Mouse (Mus musculus) c-Kit-positive CD71-negative TER-119-negative erythroid progenitor cells, embryonic 14.5 days (primary cell): Measurements from ENCODE around the gene Jazf1.
A peak's percentile ranks its signal among the peaks of the same experiment; 100 is the strongest.

Experiments used
- DNase-seq: peaks from one replicate; pipeline ENCODE4 v3.0.0-alpha.2; 2013; ENCODE audit warnings: low read depth

The Jazf1 gene

DNA sequence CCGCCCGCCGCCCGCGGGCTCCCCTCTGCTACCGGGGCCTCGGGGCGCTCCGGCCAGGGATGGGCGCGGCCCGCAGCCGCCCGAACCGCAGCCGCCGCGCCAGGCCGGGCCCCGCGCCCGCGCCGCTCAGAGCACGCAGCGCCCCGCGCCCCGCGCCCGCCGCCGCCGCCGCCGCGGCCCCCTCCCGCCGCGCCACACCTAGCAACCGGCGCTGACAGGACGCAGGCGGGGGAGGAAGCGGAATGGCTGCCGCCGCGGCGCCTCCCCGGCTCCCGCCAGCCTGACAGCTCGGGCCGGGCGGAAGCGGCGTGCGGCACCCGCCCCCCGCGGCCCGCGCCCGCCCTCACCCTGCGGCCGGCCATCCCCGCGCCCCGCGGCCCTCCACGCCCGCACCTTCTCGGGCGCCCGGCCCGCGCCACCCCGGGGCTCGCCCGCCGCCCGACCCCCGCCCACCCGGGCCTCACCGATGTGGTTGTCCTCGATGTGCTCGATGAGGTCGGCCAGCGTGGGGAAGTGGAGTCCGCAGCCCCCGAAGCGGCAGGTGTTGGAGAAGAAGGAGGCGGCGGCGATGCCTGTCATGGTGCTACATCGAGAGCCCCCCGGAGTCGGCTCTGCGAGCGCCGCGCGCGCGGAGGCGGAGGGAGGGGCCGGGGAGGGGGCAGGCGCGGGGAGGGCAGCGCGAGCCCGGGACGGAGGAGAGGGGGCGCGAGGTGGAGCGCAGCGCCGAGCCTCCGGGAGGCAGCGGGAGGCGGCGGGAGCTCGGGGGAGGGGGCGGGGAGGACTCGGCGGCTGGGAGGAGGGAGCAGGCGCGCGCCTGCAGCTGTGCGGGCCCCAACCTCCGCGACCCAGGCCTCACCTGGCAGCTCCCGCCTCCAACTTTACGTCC is at the start of gene Jazf1:
Jazf1 (minus strand) TSS at position 643 of the 886 bp plus-strand sequence.
- DNase-seq = no peak

DNA sequence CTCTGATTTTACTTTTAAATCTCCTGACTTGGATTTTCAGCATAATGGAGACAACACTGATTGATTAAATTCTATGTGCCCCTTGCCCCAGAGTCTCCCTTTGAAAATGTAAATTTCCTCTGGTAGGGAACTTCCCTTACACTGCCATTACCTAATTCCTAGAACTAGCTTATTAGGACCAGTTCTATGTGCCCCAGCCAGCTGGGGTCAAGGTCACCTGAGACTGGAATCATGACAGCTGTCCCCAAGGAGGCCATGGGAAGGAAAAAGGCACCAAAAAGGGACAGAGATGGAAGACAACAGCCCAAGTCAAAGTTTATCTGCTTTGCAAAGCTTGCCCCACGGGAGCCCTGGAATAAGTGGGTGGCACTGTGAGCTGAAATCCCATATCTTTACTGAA is 49.4 kb upstream of the Jazf1 start:
- DNase-seq = no peak

DNA sequence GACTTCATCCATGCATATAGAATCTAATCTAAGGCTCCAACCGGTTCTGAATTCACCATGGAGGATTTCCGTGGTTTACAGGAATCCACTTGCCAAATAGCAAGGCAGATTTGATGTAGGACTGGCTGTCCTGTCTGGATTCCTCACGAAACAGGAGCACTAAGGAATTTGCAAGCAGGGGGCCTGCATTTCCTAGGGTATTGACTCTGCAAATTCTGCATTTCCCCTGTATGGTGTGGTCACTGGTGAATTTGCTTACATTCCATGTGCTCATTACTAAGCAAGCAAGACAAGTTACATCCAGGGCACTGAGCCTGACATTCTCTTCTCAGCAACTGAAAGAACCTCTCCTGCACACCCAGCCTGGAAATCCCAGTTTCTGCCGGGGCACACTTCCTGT is 18.4 kb upstream of the Jazf1 start:
- no peak for DNase-seq

DNA sequence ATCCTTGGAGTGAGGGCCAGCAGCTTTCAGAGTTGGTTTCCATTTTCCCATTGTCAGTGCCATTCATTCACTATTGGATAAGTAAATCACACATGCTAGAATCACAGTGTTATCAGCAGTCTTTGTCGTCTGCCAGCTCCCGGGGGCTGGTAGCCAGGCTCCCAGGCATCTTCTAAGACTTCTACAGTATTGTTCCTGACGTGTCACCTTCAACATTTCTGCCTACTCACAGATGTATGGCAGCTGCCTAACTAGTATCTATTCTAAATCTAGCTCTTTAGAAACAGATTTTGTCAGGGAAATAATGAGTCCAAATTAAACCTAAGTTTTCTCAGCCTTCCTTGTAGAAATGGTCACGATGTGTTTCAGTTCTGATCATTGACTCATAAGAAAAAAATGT is 12.8 kb upstream of the Jazf1 start:
- no peak for DNase-seq

DNA sequence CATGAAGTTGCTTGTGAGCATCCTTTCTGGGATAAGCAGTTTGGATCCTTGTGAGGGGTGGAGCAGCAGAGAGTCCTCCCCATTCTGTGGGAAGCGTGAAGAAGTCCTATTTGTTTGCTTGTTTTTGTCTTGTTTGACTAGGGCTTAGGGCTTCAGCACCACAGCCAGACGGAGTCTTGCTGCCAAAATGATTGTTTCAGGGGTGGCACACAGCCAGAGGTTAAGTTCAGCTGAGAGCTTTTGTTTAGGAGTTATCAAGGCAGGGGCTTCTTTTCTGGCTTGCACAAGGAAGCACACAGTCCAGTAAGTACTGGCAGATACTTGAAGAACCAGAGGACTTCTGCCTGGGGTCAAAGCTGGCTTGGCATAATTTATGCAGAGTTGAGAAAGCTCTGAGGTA is 10.2 kb upstream of the Jazf1 start:
- DNase-seq = no peak

DNA sequence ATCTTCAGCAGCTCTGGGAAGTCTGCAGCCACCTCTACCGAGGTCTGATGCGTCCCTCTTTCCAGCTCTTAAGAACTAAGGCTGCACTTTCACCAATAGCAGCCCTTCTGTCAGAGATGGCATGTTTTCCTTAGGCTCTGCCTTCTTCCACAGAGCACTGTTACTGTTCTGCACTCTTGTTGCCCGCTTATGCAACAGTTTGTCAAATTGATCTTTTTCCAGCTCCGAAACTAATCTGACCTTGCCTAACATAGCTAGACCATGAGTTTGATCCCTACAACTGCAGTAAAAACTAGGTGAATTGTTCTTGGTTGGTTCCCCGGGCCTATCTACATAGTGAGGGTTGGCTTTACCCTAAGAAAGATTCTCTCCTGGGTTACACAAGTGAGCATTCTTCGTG is 3.3 kb upstream of the Jazf1 start:
- no peak for DNase-seq

DNA sequence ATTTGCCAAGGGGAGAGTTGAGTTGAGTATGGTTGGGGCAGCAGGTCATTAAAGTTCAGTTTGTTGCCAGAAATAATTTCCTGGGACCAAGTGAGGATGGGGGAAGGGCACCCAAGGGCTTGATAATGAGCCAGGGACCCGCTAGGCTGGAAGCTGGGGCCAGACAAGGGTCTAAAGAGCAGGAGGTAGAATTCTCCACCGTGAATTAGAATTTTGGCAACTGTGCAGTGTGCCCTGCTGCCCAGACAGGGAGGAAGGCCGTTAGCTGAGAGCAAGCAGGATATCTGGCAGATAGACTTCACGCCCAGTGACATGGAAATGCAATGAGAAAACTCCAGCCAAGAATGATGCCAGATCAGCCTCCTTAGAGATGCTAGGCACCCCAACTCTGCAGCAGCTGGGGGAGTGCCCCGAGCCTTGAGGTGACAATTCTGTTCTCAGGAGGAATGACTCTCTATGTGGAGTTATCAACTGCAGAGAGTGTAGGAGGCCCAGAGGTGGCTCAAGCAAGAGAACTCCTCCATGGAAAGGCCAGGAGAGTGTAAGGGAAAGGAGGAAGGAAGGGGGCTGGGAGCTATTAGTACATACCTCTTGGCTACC is 1.6 kb upstream of the Jazf1 start:
- DNase-seq = no peak

DNA sequence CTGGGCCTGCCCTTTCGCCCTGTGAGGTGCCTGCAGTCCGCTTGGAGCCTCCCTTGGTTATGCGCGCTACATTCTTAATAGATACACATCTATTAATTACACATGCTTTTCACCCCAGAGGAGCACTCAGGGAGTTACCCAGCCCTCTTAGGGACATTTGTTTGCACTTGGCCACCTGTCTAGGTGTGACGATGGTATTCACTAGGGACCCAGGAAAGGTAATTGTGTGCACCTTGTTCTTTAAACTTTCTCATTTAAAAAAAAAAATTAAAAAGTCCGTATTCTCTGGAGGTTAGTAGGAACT is 396 bp upstream of the Jazf1 start:
- no peak for DNase-seq

DNA sequence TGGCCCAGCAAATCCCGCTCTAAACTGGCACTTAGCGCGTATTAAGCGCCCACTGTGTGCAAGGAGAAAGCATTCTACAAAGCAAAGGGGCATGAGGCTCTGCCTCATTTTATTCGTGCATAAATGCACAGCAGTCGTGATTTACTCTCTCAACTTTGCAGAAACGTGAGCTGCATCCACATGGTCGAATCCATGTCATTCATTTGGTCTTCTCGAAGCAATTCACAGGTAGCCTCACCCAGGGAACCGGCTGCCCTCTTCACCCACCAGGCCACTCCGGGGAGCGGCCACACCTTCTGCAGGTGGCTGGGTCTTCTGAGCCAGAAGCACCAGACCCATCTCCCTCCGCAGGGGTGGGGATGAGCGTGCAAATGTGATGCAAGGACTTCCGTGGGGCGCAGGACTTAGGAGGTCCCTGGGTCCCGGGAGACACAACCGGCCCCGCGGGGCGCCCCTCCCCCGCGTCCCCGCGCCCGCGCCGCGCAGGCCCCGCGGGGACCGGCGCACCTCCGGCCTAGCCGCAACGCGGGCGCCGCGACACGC is 914 bp downstream of the Jazf1 start:
- no peak for DNase-seq

DNA sequence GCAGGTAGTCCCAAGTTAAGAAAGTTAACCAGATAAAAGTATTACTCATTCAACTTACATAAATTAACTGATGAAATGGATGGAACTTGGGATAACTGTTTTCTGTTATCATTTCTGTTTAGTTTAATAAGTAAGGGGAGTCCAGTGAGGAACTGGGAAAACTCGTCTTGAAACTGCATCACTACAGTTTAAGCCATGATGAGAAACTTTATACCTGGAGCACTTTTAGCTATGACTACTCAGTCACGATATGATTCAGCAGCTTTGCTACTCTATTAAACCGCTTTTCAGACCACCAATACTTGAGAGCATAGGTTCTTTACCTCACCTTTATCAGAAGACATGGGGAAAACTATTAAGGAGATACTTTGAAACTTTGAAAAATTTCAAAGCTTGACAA is 1.5 kb downstream of the Jazf1 start:
- no peak for DNase-seq

DNA sequence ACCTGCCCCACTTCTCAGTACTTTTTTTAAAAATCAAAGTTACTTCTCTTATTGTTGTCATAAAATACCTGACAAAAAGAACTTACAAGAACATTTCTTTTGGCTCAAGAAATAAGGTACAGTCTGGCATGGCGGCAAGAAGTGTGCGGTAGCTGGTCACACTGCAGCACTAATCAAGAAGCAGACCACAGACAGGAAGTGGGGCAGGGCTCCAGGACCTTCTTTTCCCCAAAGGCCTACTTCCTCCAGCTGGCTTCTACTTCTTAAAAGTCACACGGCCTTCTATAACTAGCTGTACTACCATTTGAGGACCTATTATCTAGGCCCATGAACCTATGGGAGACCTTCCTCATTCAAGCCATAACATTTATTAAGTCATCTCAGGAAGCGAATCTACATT is 4.4 kb downstream of the Jazf1 start:
- DNase-seq = no peak

DNA sequence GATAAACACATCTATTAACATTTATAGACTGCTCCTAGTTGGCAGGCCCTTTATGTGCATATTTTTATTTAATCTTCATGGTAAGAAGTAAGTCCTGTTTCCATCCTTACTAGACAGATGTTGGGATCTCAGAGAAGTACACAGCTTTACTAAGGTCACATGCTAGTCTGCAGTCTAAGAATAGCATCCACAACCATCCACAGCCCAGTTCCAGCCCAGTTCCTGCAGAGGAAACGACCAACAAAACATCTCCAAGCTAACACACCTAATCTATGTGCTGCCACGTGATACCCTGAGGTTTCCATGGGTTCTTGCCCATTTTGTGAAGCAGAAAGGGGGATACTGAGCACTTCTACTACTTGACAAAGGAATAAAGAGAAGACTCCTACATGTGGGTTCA is 13.5 kb downstream of the Jazf1 start:
- no peak for DNase-seq

DNA sequence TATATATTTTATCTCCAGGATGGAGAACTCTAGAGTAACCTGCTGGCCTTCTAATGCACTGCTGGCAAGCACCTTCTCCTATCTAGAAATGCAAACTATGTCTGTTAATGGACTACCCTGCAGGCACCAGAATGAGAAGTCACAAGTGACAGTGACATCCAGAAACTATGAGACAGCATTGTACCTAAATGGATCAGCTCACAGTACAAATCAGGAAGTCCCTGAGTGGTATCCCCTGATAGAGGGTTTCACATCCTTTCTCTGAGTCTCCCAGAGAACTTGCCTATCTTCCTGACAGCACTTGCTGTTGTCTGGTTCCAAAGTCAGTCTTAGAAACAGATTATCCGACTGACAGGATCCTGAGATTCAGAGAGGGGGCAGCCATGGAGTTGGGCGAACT is 22.9 kb downstream of the Jazf1 start:
- DNase-seq = no peak

DNA sequence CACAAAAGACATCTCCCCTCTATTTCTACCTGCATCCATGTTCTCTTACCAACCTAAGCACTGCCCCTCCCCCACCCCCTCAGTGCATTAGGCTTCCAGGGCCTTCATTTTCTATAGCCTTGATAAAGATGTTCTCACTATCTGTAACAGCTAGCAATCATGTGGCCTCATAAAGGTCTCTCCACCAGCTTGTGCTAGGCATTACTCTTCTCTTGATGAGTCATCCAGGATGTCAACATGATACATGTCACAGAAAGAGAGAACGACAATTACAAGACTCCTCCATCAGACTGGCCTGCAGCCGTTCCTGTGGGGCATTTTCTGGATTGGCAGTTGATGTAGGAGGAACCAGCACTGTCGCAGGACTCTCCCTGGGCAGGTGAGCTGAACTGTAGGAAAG is 30.3 kb downstream of the Jazf1 start:
- DNase-seq = no peak

DNA sequence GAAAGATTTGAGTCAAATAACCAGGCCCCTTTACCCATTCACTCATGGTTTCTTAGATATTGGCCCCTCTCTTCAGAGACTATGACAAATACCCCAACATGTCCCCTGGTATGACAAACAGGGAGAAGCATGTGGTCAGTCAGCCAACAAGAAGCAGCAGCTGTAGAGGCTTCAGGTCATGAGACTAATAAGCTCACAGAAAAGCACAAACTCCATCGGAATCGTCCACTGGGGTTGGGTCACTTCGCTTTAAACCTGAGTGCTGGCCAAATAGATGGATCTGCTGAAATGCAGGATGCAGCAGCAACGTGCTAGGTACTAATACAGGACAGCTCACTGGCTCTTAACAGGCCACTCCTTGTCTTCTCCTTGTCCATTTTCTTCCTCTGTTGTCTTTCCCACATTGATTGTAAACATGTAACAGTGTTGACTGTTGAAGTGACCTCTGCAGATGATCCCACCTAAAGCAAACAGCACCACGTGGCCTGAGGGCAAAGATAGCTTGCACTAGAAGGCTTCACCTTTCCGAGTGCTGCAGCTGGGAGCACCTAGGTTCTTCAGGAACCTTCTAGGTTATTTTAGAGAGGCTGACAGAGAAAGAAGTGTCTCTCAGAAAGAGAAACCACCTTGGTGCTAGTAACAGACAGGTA is 33.9 kb downstream of the Jazf1 start:
- no peak for DNase-seq

DNA sequence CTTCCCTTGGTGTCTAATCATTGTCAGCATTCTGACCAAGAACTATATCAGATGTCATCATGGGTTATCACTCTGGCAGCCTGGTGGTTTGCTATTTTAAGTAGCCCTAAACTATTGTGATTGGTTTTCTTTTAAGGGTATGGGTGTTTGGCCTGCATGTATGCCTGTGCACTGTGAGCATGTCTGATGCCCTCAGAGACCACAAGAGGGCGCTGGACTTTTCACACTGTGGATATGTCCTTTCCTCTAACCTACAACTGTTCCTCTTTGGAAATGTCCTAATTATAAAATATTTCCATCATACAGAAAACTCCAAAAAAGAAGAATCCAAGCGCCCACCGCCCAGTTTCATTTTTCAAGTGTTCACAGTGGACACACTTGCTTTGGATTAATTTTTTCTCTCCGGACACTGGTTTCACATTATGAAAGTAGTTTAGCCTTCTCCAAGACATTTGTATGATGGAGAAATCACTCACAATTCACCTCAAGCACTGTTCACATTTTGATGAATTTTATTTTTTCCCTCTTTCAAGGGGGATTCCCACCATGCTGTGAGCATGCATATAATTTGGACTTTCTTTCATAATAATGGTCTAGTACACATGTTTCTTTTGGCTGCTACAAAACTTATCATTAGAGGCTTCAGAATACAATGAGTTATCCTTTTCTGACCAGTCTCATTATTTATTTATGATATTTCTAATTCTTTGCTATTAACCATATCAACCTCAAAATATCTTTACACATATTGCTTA is 35.5 kb downstream of the Jazf1 start:
- peak; percentile 32 for DNase-seq

DNA sequence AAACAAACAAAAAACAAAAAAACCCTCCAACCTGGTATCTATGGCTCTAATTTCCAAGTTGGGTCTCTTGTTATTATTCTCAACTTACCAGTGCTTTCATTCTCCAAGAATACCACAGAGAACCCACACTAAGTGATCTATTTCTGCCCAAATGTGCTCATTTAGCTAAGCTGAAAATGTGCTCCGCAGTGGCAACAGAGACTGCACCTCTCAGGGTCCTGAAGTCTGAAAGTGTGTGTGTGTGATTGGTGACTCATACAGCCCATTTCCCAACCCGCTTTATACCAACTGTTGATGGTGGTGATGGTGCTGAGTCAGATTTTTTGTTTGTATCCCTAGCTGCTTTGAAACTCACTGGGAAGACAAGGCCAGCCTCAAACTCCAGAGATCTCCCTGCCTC is 46.4 kb downstream of the Jazf1 start:
- no peak for DNase-seq

DNA sequence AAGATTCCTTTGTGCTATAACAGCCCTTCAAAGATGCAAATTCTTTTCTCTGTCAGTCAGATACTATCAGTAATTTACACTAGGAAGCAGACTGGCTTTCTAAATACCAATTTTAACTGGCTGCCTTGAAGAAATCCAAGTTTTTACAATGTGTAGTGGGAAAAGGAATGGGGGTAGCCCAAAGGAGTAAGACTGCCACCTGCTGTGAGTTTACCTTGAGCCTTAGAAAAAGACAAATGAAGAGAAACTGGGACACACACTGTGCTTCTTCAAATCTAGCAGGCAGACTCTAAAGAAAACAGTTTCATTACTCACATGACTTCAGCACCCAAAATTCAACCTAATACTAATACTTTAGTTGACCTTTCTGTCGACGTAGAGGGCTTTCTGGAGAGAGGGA is 47.4 kb downstream of the Jazf1 start:
- no peak for DNase-seq

DNA sequence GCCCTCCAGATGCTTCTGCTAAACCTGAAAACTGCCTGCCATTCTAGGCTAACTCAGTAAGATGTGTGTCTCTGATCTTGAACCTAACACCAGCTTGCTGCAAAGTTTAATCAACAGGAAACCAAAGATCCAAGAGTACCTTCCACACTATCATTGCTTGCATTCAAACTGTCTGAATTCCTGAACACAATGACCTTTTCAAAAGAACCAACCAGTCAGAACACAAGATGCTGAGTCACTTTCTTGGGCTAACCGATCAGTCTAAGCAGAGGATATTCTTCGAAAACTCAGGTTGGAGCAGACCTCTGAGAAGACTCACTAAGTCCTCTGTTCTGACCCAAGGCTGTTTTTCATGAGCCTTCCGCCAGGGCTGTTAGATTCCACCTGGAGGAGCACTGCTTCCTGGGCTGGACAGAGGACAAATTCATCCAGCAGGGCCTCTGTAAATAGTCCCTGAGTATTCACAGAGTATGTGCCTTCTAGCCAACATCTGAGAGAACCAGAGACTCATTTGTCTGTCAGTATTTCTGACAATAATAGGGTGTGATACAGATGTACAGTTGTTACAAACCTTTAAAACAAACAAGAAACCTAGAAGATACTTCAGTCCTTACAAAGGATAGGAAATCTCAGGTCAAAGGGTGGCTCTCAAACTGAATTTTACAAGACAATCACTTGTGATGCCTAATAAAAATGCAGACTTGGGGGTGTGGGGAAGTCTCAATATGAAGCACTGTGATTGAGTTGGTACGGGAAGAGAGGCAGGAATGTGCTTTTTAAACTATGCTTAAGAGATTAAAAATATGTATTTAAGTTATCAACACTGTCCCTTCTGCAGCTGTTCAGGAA is 50.9 kb downstream of the Jazf1 start:
- DNase-seq = no peak

DNA sequence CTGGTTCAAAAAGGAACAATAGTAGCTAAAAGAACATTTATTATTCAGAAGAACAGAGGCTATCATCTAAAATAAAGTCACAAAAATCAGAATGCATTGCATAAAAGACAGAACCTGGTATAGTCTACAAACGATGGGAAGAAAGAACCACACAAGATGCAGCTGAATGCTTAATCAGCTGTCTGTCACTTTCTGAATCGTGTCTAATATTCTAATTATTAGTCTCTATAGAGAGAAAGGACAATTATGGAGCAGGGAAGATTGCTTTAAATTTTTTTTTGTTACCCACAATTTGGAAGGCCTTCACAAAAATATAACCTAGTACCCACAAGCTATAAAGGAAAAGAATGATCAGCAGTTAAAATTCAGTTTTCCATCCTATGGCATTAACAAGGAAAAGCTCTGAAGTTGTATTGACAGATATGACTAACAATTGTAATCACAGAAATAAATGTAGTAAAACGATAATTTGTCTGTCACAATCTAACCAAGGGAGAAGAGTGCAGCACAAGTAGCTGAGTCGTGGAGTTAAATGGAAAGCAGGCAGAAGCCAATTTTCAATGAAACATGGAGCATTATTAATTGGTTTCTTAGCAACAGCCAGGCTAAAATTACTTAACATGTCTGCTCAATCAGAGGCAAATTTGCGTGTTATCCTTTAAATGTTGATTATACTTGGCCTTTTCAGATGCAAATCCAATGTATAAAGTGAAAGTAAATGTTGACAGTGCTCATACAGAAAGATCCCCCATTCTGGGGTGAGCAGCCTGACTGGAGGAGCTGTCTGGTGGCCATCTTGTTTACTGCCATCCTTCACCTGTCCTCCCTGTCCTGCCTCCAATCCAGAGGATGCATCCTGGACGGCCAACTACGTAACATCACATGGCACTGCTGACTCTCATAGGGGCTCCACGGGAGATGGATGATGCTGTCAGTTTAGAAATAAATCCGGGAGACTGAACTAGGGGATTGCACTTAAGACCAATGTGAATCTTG is 53.7 kb downstream of the Jazf1 start:
- no peak for DNase-seq
